Mouse (Mus musculus): ENCODE measurements at regions not wholly inside any gene's neighbourhood (a gene's known extent, or its start where the extent isn't known, plus 50 kb on each side); places are given as distances from the start of the nearest gene placed in this dataset.

GRCm38 (mm10) chr16:22750725-22751287, 60.6 kb downstream of the Crygs start:
- no peak overlapping the region for H3K4me3 ChIP-seq (ENCODE audit: low read depth, low read length)
- no peak for ATAC-seq
- 75% methylated on average over 5 of the region's 5 CpGs for WGBS (ENCODE audit: insufficient replicate concordance)
- TF ChIP-seq EP300 (IDR thresholded peaks at IDR 0.05; ENCODE audit: low read depth) (no peak), CTCF (IDR thresholded peaks at IDR 0.05; ENCODE audit: low read depth) (no peak)
- H3K4me2 ChIP-seq (ENCODE audit: low read depth, low read length): no peak overlapping the region
- no peak overlapping the region for H3K9ac ChIP-seq (replicated peaks)
- no peak for DNase-seq
- no peaks in the 10 kb centered on the region for H3K4me1 ChIP-seq (ENCODE audit: insufficient read depth)
- no peaks in the 10 kb centered on the region for H3K36me3 ChIP-seq (replicated peaks; ENCODE audit: insufficient read depth, low read length)
- no peak overlapping the region for H3K27ac ChIP-seq (ENCODE audit: low read depth)
- H3K9me3 ChIP-seq (ENCODE audit: low read length): no peaks in the 10 kb centered on the region
- no peaks in the 10 kb centered on the region for H3K27me3 ChIP-seq (ENCODE audit: insufficient read depth, low read length)

- H3K27me3 ChIP-seq (ENCODE audit: insufficient read depth, low read length): no peaks in the 10 kb centered on the region
- H3K36me3 ChIP-seq (replicated peaks; ENCODE audit: insufficient read depth, low read length): no peaks in the 10 kb centered on the region
- ATAC-seq (no peak), DNase-seq (no peak)
- WGBS (ENCODE audit: insufficient replicate concordance): 79% methylated on average over 7 of the region's 7 CpGs
- no peak overlapping the region for H3K9ac ChIP-seq (replicated peaks)
- no peak overlapping the region for H3K4me2 ChIP-seq (ENCODE audit: low read depth, low read length)
- no peak overlapping the region for H3K27ac ChIP-seq (ENCODE audit: low read depth)
- H3K4me3 ChIP-seq (ENCODE audit: low read depth, low read length): no peak overlapping the region
- TF ChIP-seq EP300 (IDR thresholded peaks at IDR 0.05; ENCODE audit: low read depth) (no peak), CTCF (IDR thresholded peaks at IDR 0.05; ENCODE audit: low read depth) (no peak)
- no peaks in the 10 kb centered on the region for H3K4me1 ChIP-seq (ENCODE audit: insufficient read depth)
- no peaks in the 10 kb centered on the region; the same call in 1 of the 2 replicates for H3K9me3 ChIP-seq (ENCODE audit: low read length)
Measured at GRCm38 (mm10) chr16:22744121-22744855, 67.1 kb downstream of the Crygs start.

GRCm38 (mm10) chr16:22743461-22743860, 67.9 kb downstream of the Crygs start:
- Histone ChIP-seq H3K27me3 (ENCODE audit: insufficient read depth, low read length) (no peaks in the 10 kb centered on the region), H3K4me1 (ENCODE audit: insufficient read depth) (no peaks in the 10 kb centered on the region), H3K4me3 (ENCODE audit: low read depth, low read length) (no peak overlapping the region), H3K36me3 (replicated peaks; ENCODE audit: insufficient read depth, low read length) (no peaks in the 10 kb centered on the region), H3K9ac (replicated peaks) (no peak overlapping the region), H3K27ac (ENCODE audit: low read depth) (no peak overlapping the region), H3K9me3 (ENCODE audit: low read length) (no peaks in the 10 kb centered on the region; the same call in 1 of the 2 replicates), H3K4me2 (ENCODE audit: low read depth, low read length) (no peak overlapping the region)
- no peak for TF ChIP-seq CTCF (IDR thresholded peaks at IDR 0.05; ENCODE audit: low read depth)
- TF ChIP-seq EP300 (IDR thresholded peaks at IDR 0.05; ENCODE audit: low read depth): no peak
- DNase-seq (no peak), ATAC-seq (no peak)
- WGBS (ENCODE audit: insufficient replicate concordance): 74% methylated on average over 1 of the region's 1 CpGs

- no peak overlapping the region for H3K4me2 ChIP-seq (ENCODE audit: low read depth, low read length)
- WGBS (ENCODE audit: insufficient replicate concordance): 49% methylated on average over 4 of the region's 4 CpGs
- no peak for TF ChIP-seq EP300 (IDR thresholded peaks at IDR 0.05; ENCODE audit: low read depth)
- no peaks in the 10 kb centered on the region for H3K36me3 ChIP-seq (replicated peaks; ENCODE audit: insufficient read depth, low read length)
- H3K4me3 ChIP-seq (ENCODE audit: low read depth, low read length): no peak overlapping the region
- H3K9ac ChIP-seq (replicated peaks): no peak overlapping the region
- no peak overlapping the region for H3K27ac ChIP-seq (ENCODE audit: low read depth)
- ATAC-seq: no peak
- no peaks in the 10 kb centered on the region for H3K27me3 ChIP-seq (ENCODE audit: insufficient read depth, low read length)
- H3K4me1 ChIP-seq (ENCODE audit: insufficient read depth): no peaks in the 10 kb centered on the region
- no peaks in the 10 kb centered on the region; the same call in 1 of the 2 replicates for H3K9me3 ChIP-seq (ENCODE audit: low read length)
- DNase-seq: no peak
Measured at GRCm38 (mm10) chr16:22741496-22741895, 69.9 kb downstream of the Crygs start.

- H3K27ac ChIP-seq (ENCODE audit: low read depth): no peak overlapping the region
- ATAC-seq (no peak), DNase-seq (no peak)
- H3K36me3 ChIP-seq (replicated peaks; ENCODE audit: insufficient read depth, low read length): no peaks in the 10 kb centered on the region
- no peak overlapping the region for H3K9ac ChIP-seq (replicated peaks)
- no peaks in the 10 kb centered on the region for H3K4me1 ChIP-seq (ENCODE audit: insufficient read depth)
- 67% methylated on average over 10 of the region's 10 CpGs for WGBS (ENCODE audit: insufficient replicate concordance)
- H3K27me3 ChIP-seq (ENCODE audit: insufficient read depth, low read length): no peaks in the 10 kb centered on the region
- H3K4me3 ChIP-seq (ENCODE audit: low read depth, low read length): no peak overlapping the region
- H3K9me3 ChIP-seq (ENCODE audit: low read length): no peaks in the 10 kb centered on the region
- H3K4me2 ChIP-seq (ENCODE audit: low read depth, low read length): no peak overlapping the region
- no peak for TF ChIP-seq EP300 (IDR thresholded peaks at IDR 0.05; ENCODE audit: low read depth)
- TF ChIP-seq CTCF (IDR thresholded peaks at IDR 0.05; ENCODE audit: low read depth): no peak
Measured at GRCm38 (mm10) chr16:22734529-22735022, 76.8 kb downstream of the Crygs start.

GRCm38 (mm10) chr16:22733772-22734528, 76.9 kb upstream of the Dgkg start:
- TF ChIP-seq EP300 (IDR thresholded peaks at IDR 0.05; ENCODE audit: low read depth) (no peak), CTCF (IDR thresholded peaks at IDR 0.05; ENCODE audit: low read depth) (no peak)
- no peak overlapping the region for H3K9ac ChIP-seq (replicated peaks)
- H3K27ac ChIP-seq (ENCODE audit: low read depth): no peak overlapping the region
- no peaks in the 10 kb centered on the region for H3K4me1 ChIP-seq (ENCODE audit: insufficient read depth)
- WGBS (ENCODE audit: insufficient replicate concordance): 54% methylated on average over 11 of the region's 11 CpGs
- no peaks in the 10 kb centered on the region for H3K27me3 ChIP-seq (ENCODE audit: insufficient read depth, low read length)
- no peak overlapping the region for H3K4me3 ChIP-seq (ENCODE audit: low read depth, low read length)
- no peak overlapping the region for H3K4me2 ChIP-seq (ENCODE audit: low read depth, low read length)
- no peaks in the 10 kb centered on the region for H3K9me3 ChIP-seq (ENCODE audit: low read length)
- H3K36me3 ChIP-seq (replicated peaks; ENCODE audit: insufficient read depth, low read length): no peaks in the 10 kb centered on the region
- DNase-seq: no peak
- ATAC-seq: no peak

Data from liver, postnatal 0 days (tissue).